Comparison of ENCODE assay signal across 8 mouse cellular contexts in the genomic region with DNA sequence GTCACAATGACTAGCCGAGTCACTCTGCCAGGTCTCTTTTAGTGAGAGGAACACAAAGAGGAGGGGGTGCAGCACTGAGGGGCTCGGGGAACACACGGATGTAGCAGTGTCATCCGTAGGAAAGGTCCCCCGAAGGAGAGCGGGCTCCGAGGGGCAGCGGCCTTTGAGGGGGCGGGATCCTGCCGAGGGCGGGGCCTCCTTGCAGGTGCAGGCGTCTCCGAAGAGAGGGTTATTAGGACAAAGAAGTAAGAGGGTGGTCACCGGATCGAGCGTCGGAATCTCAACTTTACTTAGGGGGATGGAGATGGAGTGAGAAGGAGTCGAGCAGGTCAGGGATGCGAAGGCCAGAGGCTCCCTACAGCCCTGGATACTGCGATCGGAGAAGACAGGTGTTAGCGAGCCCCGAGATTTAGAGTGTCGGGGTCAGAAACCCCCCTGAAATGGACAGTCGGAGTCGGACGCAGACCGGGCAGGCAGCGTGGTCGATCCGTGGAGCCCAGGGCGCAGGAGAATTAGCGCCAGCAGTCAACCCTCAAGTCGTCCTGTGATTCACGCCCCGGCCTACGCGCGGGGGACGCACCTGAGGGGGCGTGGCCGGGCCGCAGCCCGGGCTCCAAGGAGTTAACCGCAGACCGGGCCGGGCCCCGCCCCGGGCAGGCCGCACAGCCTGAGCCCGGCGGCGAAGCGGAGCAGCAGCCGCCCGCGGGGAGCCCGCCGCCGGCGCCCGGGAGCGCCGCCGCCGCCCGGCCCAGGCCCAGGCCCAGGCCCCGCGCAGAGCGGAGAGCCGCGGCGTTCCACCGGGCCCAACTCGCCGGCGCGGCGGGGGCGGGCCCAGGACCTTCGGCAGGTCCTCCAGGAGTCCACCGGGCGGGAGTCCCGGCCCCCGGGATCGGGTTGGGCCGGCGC. TPM values are rescaled to one million over a fixed set of nuclear protein-coding genes. Genes with fewer than 3 reads are reported as not detected.
A peak's percentile ranks its signal among the peaks of the same experiment; 100 is the strongest.
DNase-seq lines count a peak whose midpoint lies in the region; ATAC-seq and TF ChIP-seq lines count a peak whose summit lies in the region.

No protein-coding gene starts in this region.

- H3K36me3 ChIP-seq in hindbrain, embryonic 16.5 days (ENCODE audit: control insufficient read depth, insufficient read depth, low read length): peaks cover 13% of the 10 kb centered on the region

- peak overlapping the region; percentile 73 for H3K4me2 ChIP-seq in hindbrain, embryonic 16.5 days (ENCODE audit: low read length)

- no peaks in the 10 kb centered on the region for H3K27me3 ChIP-seq in Patski
- H3K27me3 ChIP-seq in hindbrain, embryonic 16.5 days (replicated peaks; ENCODE audit: control insufficient read depth, insufficient read depth, low read length): no peaks in the 10 kb centered on the region

- H3K9me3 ChIP-seq in hindbrain, embryonic 16.5 days (ENCODE audit: control insufficient read depth, low read length): no peaks in the 10 kb centered on the region

- H3K4me3 ChIP-seq in hindbrain, embryonic 16.5 days (ENCODE audit: low read length): peak overlapping the region; percentile 96

- H3K4me1 ChIP-seq in hindbrain, embryonic 16.5 days (ENCODE audit: control insufficient read depth, insufficient read depth, low read depth, low read length): peaks cover 13% of the 10 kb centered on the region

- peak; percentile 68 for ATAC-seq in Patski
- peak; percentile 58 for ATAC-seq in frontal cortex, adult (ENCODE audit: low TSS enrichment)
- ATAC-seq in hindbrain, embryonic 16.5 days: peak; percentile 76
- ATAC-seq in megakaryocyte, adult 5-6 weeks (ENCODE audit: poor library complexity, severe bottlenecking): peak; percentile 48

- CTCF ChIA-PET in Patski (lab: Charles Lee): interaction anchor here (1.1 to 1.5 kb wide), 2 partner anchors 10 to 15 kb away, joined by 3 to 6 read pairs; no protein-coding TSS in a partner anchor

- peak; percentile 15 for DNase-seq in Patski (ENCODE audit: low read depth, low spot score)
- DNase-seq in cerebellum, adult 9-10 months: peak; percentile 76
- peak; percentile 51 to 80 for DNase-seq in left cerebral cortex, adult 8-10 months (ENCODE audit: low spot score in 2 of 2)
- peak; percentile 69 for DNase-seq in right cerebral cortex, postnatal 14 days
- DNase-seq in yolk sac, embryonic 10.5 days (ENCODE audit: low spot score): peak; percentile 79

- TF ChIP-seq CTCF in Patski (IDR thresholded peaks at IDR 0.05): no peak

- H3K27ac ChIP-seq in hindbrain, embryonic 16.5 days (ENCODE audit: low read depth, low read length): peak overlapping the region; percentile 97

- POLR2A ChIA-PET in Patski (lab: Charles Lee): no interaction called here

- WGBS in hindbrain, embryonic 16.5 days: under 1% methylated on average over 52 of the region's 88 CpGs

- H3K9ac ChIP-seq in hindbrain, embryonic 16.5 days (ENCODE audit: low read depth, low read length): peak overlapping the region; percentile 99

- in situ Hi-C loops in Patski (cut with MboI; ENCODE audit: low pct_unique_long_range_greater_than_20kb): loop anchor here (5.0 kb wide), 1 partner anchor 35 kb away; no protein-coding TSS in a partner anchor

RNA-seq across cellular contexts. Expression of gene Tesk1, which starts 1.0 kb away (rescaled TPM):
- 50.4 TPM for polyA plus RNA-seq in Patski (2021)
- polyA plus RNA-seq in hindbrain, embryonic 16.5 days (2015; fragmentation: Nextera tagmentation; extraction: Ambion mirVana): 8.9 and 9.2 TPM in 2 replicates
- total RNA-seq in left cerebral cortex, adult 8-10 months (2022): 10 to 100 TPM; 91.7 to 98.0 (median 95.6) TPM
- total RNA-seq in megakaryocyte, adult 5-6 weeks (2015): 5.7 and 6.3 TPM in 2 replicates
- 7.6 and 9.3 TPM in 2 replicates for total RNA-seq in megakaryocyte, adult 5-6 weeks (2017)

RNA-seq across cellular contexts. Expression of gene Cd72, which starts 11.7 kb away (rescaled TPM):
- 3.3 TPM for polyA plus RNA-seq in Patski (2021)
- 5.1 and 5.3 TPM in 2 replicates for polyA plus RNA-seq in hindbrain, embryonic 16.5 days (2015; fragmentation: Nextera tagmentation; extraction: Ambion mirVana)
- 1 to 10 TPM in 3 of 4 experiments, under 1 TPM in 1; 0.38 to 2.9 (median 1.6) TPM for total RNA-seq in left cerebral cortex, adult 8-10 months (2022)
- 0.57 and 2.5 TPM in 2 replicates for total RNA-seq in megakaryocyte, adult 5-6 weeks (2015)
- total RNA-seq in megakaryocyte, adult 5-6 weeks (2017): 3.0 and 3.5 TPM in 2 replicates

RNA-seq across cellular contexts. Expression of gene Fam166b, which starts 13.8 kb away (rescaled TPM):
- 0.17 TPM for polyA plus RNA-seq in Patski (2021)
- 1.1 and 1.4 TPM in 2 replicates for polyA plus RNA-seq in hindbrain, embryonic 16.5 days (2015; fragmentation: Nextera tagmentation; extraction: Ambion mirVana)
- 1 to 10 TPM; 1.3 to 1.9 (median 1.4) TPM for total RNA-seq in left cerebral cortex, adult 8-10 months (2022)
- not detected in 2 replicates for total RNA-seq in megakaryocyte, adult 5-6 weeks (2015)
- total RNA-seq in megakaryocyte, adult 5-6 weeks (2017): not detected in 2 replicates

RNA-seq across cellular contexts. Expression of gene Sit1, which starts 40.8 kb away (rescaled TPM):
- not detected for polyA plus RNA-seq in Patski (2021)
- polyA plus RNA-seq in hindbrain, embryonic 16.5 days (2015; fragmentation: Nextera tagmentation; extraction: Ambion mirVana): not detected in 2 replicates
- under 1 TPM in 1 of 4 experiments, not detected in 3; 0.46 TPM for total RNA-seq in left cerebral cortex, adult 8-10 months (2022)
- total RNA-seq in megakaryocyte, adult 5-6 weeks (2015): not detected in 2 replicates
- total RNA-seq in megakaryocyte, adult 5-6 weeks (2017): 0.77 TPM in 1 of 2 replicates, not detected in the other

RNA-seq across cellular contexts. Expression of gene Ccdc107, which starts 50.0 kb away (rescaled TPM):
- 42.8 TPM for polyA plus RNA-seq in Patski (2021)
- polyA plus RNA-seq in hindbrain, embryonic 16.5 days (2015; fragmentation: Nextera tagmentation; extraction: Ambion mirVana): 83.6 and 99.8 TPM in 2 replicates
- total RNA-seq in left cerebral cortex, adult 8-10 months (2022): 10 to 100 TPM; 26.5 to 37.8 (median 30.1) TPM
- 16.7 and 17.5 TPM in 2 replicates for total RNA-seq in megakaryocyte, adult 5-6 weeks (2015)
- 23.6 and 32.6 TPM in 2 replicates for total RNA-seq in megakaryocyte, adult 5-6 weeks (2017)

Comparison
In these comparisons a context has a peak if more than half of its experiments do, and no peak if none do; other contexts are left out.
1. Peak in every context shown above with its lines: DNase-seq, ATAC-seq, H3K4me3 ChIP-seq and H3K27ac ChIP-seq.
2. DNase-seq: peak in every context shown above with its lines; median percentile 79 in yolk sac, embryonic 10.5 days; 76 in cerebellum, adult 9-10 months; 69 in right cerebral cortex, postnatal 14 days; 66 in left cerebral cortex, adult 8-10 months; 15 in Patski.
3. RNA of gene Tesk1, which starts 1.0 kb away (total RNA-seq): 91.7 to 98.0 TPM in left cerebral cortex, adult 8-10 months; 5.7 to 9.3 TPM in megakaryocyte, adult 5-6 weeks; every median in the first group is over 4 times any median in the second.